Mouse (Mus musculus) embryonic facial prominence, embryonic 14.5 days (tissue): ENCODE measurements around the gene Ptprg. TPM values are rescaled to one million over a fixed set of nuclear protein-coding genes. Genes with fewer than 3 reads are reported as not detected.
"Not testable (repeated sequence)": the region's sequence is repeated elsewhere in the genome, so short reads cannot be mapped to it uniquely, and the experiment has no call there.

Experiments
- ATAC-seq: fragments of 200-750 bp; cut with Nextera tagmentation; 2 replicates; pipeline ENCODE4 v1.8.0; 2017; ENCODE audit warnings: low read depth, moderate number of reproducible peaks, moderate TSS enrichment
- DNase-seq: peaks from one replicate; pipeline ENCODE4 v3.0.0-alpha.2; 2015; ENCODE audit warnings: low spot score
- H3K27ac ChIP-seq: fragments of 300-500 bp; sonication (generic); replicated peaks from 2 replicates; pipeline ENCODE4 v1.5.1; 2014; ENCODE audit warnings: low read depth, mild to moderate bottlenecking, low read length, moderate library complexity
- H3K27me3 ChIP-seq: fragments of 300-500 bp; sonication (generic); replicated peaks from 2 replicates; pipeline ENCODE4 v1.6.1; 2014; ENCODE audit warnings: low read length; ENCODE audit not compliant: control insufficient read depth, insufficient read depth
- H3K36me3 ChIP-seq: fragments of 300-500 bp; sonication (generic); 2 replicates; pipeline ENCODE4 v1.6.1; 2014; ENCODE audit warnings: low read length, mixed read lengths; ENCODE audit not compliant: control insufficient read depth, insufficient read depth
- H3K4me1 ChIP-seq: fragments of 300-500 bp; sonication (generic); 2 replicates; pipeline ENCODE4 v1.6.1; 2014; ENCODE audit warnings: antibody characterized with exemption, low read length; ENCODE audit not compliant: control insufficient read depth, insufficient read depth
- H3K4me2 ChIP-seq: fragments of 300-500 bp; sonication (generic); 2 replicates; pipeline ENCODE4 v1.6.1; 2014; ENCODE audit warnings: low read depth, mild to moderate bottlenecking, low read length, moderate library complexity, mixed read lengths
- H3K4me3 ChIP-seq: fragments of 300-500 bp; sonication (generic); 2 replicates; pipeline ENCODE4 v1.5.1; 2014; ENCODE audit warnings: low read depth, mild to moderate bottlenecking, low read length
- H3K9ac ChIP-seq: fragments of 300-500 bp; sonication (generic); 2 replicates; pipeline ENCODE4 v1.6.1; 2014; ENCODE audit warnings: low read depth, mild to moderate bottlenecking, low read length, moderate library complexity, mixed read lengths
- H3K9me3 ChIP-seq: fragments of 300-500 bp; sonication (generic); 2 replicates; pipeline ENCODE4 v1.6.1; 2016; ENCODE audit warnings: low read length; ENCODE audit not compliant: control insufficient read depth
- WGBS: fragments of 180-500 bp; shearing (Covaris S2); extraction: QIAGEN DNeasy Blood & Tissue Kit; methylation state at CpG from one replicate; pipeline ENCODE4 v1.1.7; 2014; 5-methylcytosine and 5-hydroxymethylcytosine counted together
- polyA plus RNA-seq: library from polyadenylated mRNA; unstranded; fragments of >200 nt; fragmentation: Nextera tagmentation; extraction: Ambion mirVana; gene quantifications from 2 replicates; pipeline ENCODE4 v1.2.1, GENCODE M21; 2014

Gene Ptprg
- polyA plus RNA-seq, 1 experiment from 2014 or later = 23.5 TPM

DNA sequence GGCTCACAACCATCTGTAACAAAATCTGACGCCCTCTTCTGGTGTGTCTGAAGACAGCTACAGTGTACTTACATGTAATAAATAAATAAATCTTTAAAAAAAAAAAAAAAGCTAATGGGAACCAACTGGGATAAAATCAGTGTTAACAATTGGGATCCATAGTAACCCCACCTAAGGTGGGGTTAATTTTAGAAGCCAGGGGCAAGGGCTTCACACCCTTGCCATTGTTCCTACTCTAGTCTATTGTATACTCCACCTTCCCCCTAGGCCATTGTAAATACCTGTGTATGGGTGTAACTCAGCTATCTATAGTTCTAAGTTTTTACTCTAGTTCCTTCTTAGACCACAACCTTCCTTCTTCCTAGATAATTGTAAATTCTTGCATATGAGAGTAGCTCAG is 411.0 kb downstream of the Ptprg start:
- 75% methylated on average over 1 of the region's 1 CpGs for WGBS
- ATAC-seq, H3K9ac ChIP-seq, H3K36me3 ChIP-seq, H3K4me1 ChIP-seq, DNase-seq, H3K27me3 ChIP-seq, H3K4me2 ChIP-seq, H3K4me3 ChIP-seq, H3K27ac ChIP-seq, H3K9me3 ChIP-seq: not testable (repeated sequence)

GRCm38 (mm10) chr14:11965878-11966277 is 412.5 kb downstream of the Ptprg start:
- no peak overlapping the region for H3K27ac ChIP-seq
- WGBS = 55% methylated on average over 5 of the region's 5 CpGs
- no peaks in the 10 kb centered on the region for H3K9me3 ChIP-seq
- no peak overlapping the region for H3K9ac ChIP-seq
- no peak for DNase-seq
- H3K27me3 ChIP-seq = no peaks in the 10 kb centered on the region
- H3K36me3 ChIP-seq = no peaks in the 10 kb centered on the region
- peaks cover 7% of the 10 kb centered on the region; the same call in 1 of the 2 replicates for H3K4me1 ChIP-seq
- ATAC-seq = 0 out of 2 replicates have a peak, but pooled peaks have one; percentile 41
- H3K4me3 ChIP-seq = no peak overlapping the region
- no peak overlapping the region for H3K4me2 ChIP-seq

DNA sequence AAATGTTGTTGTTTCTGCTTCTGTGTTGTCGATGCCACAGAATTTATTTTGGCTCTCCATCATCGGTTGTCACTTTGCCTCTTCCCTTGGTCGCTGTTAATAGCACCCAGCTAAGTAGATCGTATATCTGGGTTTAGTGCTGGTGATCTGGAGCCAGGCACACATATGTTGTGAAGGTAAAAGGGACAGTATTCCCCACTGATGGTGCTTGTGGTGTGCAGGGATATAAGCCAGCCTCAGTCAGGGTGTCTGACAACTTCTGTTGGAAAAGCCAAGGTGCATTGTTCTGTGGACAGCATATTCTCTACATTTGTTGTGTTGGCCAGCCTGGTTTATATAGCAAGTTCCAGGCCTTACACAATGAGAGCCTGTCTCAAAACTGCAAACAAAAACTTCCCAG is 428.4 kb downstream of the Ptprg start:
- Histone ChIP-seq H3K36me3 (no peaks in the 10 kb centered on the region), H3K27me3 (no peaks in the 10 kb centered on the region), H3K27ac (no peak overlapping the region), H3K9me3 (no peaks in the 10 kb centered on the region), H3K4me3 (no peak overlapping the region), H3K4me1 (peaks cover 2% of the 10 kb centered on the region; the same call in 1 of the 2 replicates), H3K9ac (no peak overlapping the region), H3K4me2 (no peak overlapping the region)
- ATAC-seq (no peak), DNase-seq (no peak)
- WGBS = 80% methylated on average over 4 of the region's 4 CpGs

- H3K4me3 ChIP-seq = no peak overlapping the region
- DNase-seq = no peak
- H3K27ac ChIP-seq = no peak overlapping the region
- no peak for ATAC-seq
- H3K9ac ChIP-seq = no peak overlapping the region
- no peaks in the 10 kb centered on the region for H3K9me3 ChIP-seq
- WGBS = 72% methylated on average over 9 of the region's 9 CpGs
- peaks cover 2% of the 10 kb centered on the region; the same call in 1 of the 2 replicates for H3K4me1 ChIP-seq
- no peaks in the 10 kb centered on the region for H3K36me3 ChIP-seq
- H3K27me3 ChIP-seq = no peaks in the 10 kb centered on the region
- H3K4me2 ChIP-seq = no peak overlapping the region
These were observed 429.7 kb downstream of the Ptprg start for GRCm38 (mm10) chr14:11983031-11983430.

GRCm38 (mm10) chr14:11984086-11984485 is 430.8 kb downstream of the Ptprg start:
- no peak overlapping the region for H3K4me3 ChIP-seq
- no peak for DNase-seq
- H3K4me1 ChIP-seq = peaks cover 2% of the 10 kb centered on the region; the same call in 1 of the 2 replicates
- 55% methylated on average over 3 of the region's 3 CpGs for WGBS
- no peaks in the 10 kb centered on the region for H3K36me3 ChIP-seq
- no peaks in the 10 kb centered on the region for H3K27me3 ChIP-seq
- H3K27ac ChIP-seq = no peak overlapping the region
- H3K4me2 ChIP-seq = no peak overlapping the region
- no peak overlapping the region for H3K9ac ChIP-seq
- no peak for ATAC-seq
- H3K9me3 ChIP-seq = no peaks in the 10 kb centered on the region

DNA sequence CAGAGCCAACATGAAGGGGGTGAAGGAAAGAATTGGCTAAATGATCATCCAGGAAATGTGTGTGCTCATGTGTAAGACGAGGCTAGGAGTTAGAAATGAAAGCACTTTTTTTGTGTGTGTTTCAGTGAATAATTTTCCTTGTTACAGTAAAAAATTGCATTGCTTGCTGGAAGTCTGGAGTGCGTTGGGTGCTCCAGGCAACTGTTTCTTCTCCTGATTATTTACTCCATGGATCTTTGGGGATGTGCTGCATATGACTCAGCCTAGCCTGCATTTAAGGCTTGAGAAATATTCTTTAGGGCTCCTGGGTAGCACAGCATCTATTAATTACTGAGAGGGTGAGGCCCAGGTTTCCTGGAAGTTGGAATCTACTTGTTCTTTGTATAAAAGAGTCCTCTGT is 435.6 kb downstream of the Ptprg start:
- no peaks in the 10 kb centered on the region for H3K36me3 ChIP-seq
- WGBS = 48% methylated on average over 2 of the region's 2 CpGs
- no peak overlapping the region for H3K4me2 ChIP-seq
- DNase-seq (no peak), ATAC-seq (no peak)
- H3K4me1 ChIP-seq = peaks cover 2% of the 10 kb centered on the region; the same call in 1 of the 2 replicates
- no peak overlapping the region for H3K9ac ChIP-seq
- H3K27ac ChIP-seq = no peak overlapping the region
- no peaks in the 10 kb centered on the region for H3K27me3 ChIP-seq
- no peaks in the 10 kb centered on the region for H3K9me3 ChIP-seq
- H3K4me3 ChIP-seq = no peak overlapping the region

- Histone ChIP-seq H3K36me3 (no peaks in the 10 kb centered on the region), H3K4me2 (no peak overlapping the region), H3K9me3 (no peaks in the 10 kb centered on the region), H3K4me3 (no peak overlapping the region), H3K9ac (no peak overlapping the region), H3K27me3 (no peaks in the 10 kb centered on the region), H3K4me1 (no peaks in the 10 kb centered on the region), H3K27ac (no peak overlapping the region)
- DNase-seq = no peak
- no peak for ATAC-seq
- WGBS = 81% methylated on average over 2 of the region's 2 CpGs
These were observed 437.8 kb downstream of the Ptprg start for GRCm38 (mm10) chr14:11991151-11991550.

DNA sequence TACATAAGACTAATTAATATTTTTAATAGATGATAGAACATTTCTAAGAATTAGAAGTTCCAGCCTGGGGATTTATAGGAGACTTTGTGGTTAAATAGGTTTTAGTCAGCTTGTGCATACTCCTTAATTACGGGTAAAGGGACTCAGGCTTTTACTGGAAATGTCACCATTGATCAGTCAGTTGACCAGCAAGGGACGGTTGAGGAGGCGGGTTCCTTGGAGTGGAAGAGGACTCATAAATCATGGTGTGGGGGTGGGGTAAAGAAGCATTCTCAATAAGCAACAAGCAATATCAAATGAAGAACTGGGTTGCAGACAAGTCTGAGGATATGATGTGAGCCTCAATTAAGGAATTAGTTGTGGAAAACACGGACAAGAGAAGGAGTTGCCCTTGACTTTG is 438.8 kb downstream of the Ptprg start:
- 79% methylated on average over 4 of the region's 4 CpGs for WGBS
- H3K4me3 ChIP-seq = no peak overlapping the region
- no peak overlapping the region for H3K9ac ChIP-seq
- DNase-seq (peak; percentile 35), ATAC-seq (no peak)
- no peaks in the 10 kb centered on the region for H3K36me3 ChIP-seq
- H3K27ac ChIP-seq = no peak overlapping the region
- H3K9me3 ChIP-seq = no peaks in the 10 kb centered on the region
- H3K4me2 ChIP-seq = no peak overlapping the region
- no peaks in the 10 kb centered on the region for H3K4me1 ChIP-seq
- no peaks in the 10 kb centered on the region for H3K27me3 ChIP-seq

- 88% methylated on average over 6 of the region's 6 CpGs for WGBS
- no peak overlapping the region for H3K4me3 ChIP-seq
- ATAC-seq = no peak
These were observed 439.2 kb downstream of the Ptprg start for GRCm38 (mm10) chr14:11992534-11992933.

More at GRCm38 (mm10) chr14:11992534-11992933, 439.2 kb downstream of the Ptprg start:
- no peak overlapping the region for H3K4me2 ChIP-seq
- no peak for DNase-seq
- no peaks in the 10 kb centered on the region for H3K27me3 ChIP-seq
- H3K36me3 ChIP-seq = no peaks in the 10 kb centered on the region
- no peaks in the 10 kb centered on the region for H3K4me1 ChIP-seq
- no peak overlapping the region for H3K9ac ChIP-seq
- no peaks in the 10 kb centered on the region for H3K9me3 ChIP-seq
- H3K27ac ChIP-seq = no peak overlapping the region
